Mouse (Mus musculus) forebrain, embryonic 14.5 days (tissue): ENCODE data around the gene Dmxl2. TPM values are rescaled to one million over a fixed set of nuclear protein-coding genes. Genes with fewer than 3 reads are reported as not detected.

ENCODE experiments used
- ATAC-seq: fragments of 200-750 bp; cut with Nextera tagmentation; 2 replicates; pipeline ENCODE4 v1.8.0; 2017; ENCODE audit warnings: mild to moderate bottlenecking, moderate library complexity
- DNase-seq: peaks from one replicate; pipeline ENCODE4 v3.0.0-alpha.2; 2015; ENCODE audit warnings: low spot score
- H3K27ac ChIP-seq: fragments of 300-500 bp; sonication (generic); 2 replicates; pipeline ENCODE4 v1.5.1; 2014; ENCODE audit warnings: low read depth, mild to moderate bottlenecking, control low read depth, low read length, moderate library complexity
- H3K27me3 ChIP-seq: fragments of 300-500 bp; sonication (generic); replicated peaks from 2 replicates; pipeline ENCODE4 v1.6.1; 2014; ENCODE audit warnings: low read length, control low read depth, mixed read lengths; ENCODE audit not compliant: control insufficient read depth, insufficient read depth
- H3K36me3 ChIP-seq: fragments of 300-500 bp; sonication (generic); 2 replicates; pipeline ENCODE4 v1.6.1; 2014; ENCODE audit warnings: low read length, control low read depth; ENCODE audit not compliant: control insufficient read depth, insufficient read depth
- H3K4me1 ChIP-seq: fragments of 300-500 bp; sonication (generic); 2 replicates; pipeline ENCODE4 v1.6.1; 2014; ENCODE audit warnings: antibody characterized with exemption, low read length, control low read depth; ENCODE audit not compliant: control insufficient read depth, insufficient read depth
- H3K4me2 ChIP-seq: fragments of 300-500 bp; sonication (generic); 2 replicates; pipeline ENCODE4 v1.6.1; 2014; ENCODE audit warnings: mild to moderate bottlenecking, control low read depth, low read length
- H3K4me3 ChIP-seq: fragments of 300-500 bp; sonication (generic); 2 replicates; pipeline ENCODE4 v1.5.1; 2014; ENCODE audit warnings: low read depth, low read length, control low read depth
- H3K9ac ChIP-seq: fragments of 300-500 bp; sonication (generic); 2 replicates; pipeline ENCODE4 v1.6.1; 2014; ENCODE audit warnings: mild to moderate bottlenecking, low read length, control low read depth, moderate library complexity
- H3K9me3 ChIP-seq: fragments of 300-500 bp; sonication (generic); replicated peaks from 2 replicates; pipeline ENCODE4 v1.6.1; 2016; ENCODE audit warnings: low read length, control low read depth, mixed read lengths; ENCODE audit not compliant: control insufficient read depth
- WGBS: fragments of 180-500 bp; shearing (Covaris S2); extraction: QIAGEN DNeasy Blood & Tissue Kit; methylation state at CpG from one replicate; pipeline ENCODE4 v1.1.7; 2014; 5-methylcytosine and 5-hydroxymethylcytosine counted together
- polyA plus RNA-seq: library from polyadenylated mRNA; unstranded; fragments of >200 nt; fragmentation: Nextera tagmentation; extraction: Ambion mirVana; gene quantifications from 2 replicates; pipeline ENCODE4 v1.2.1, GENCODE M21; 2014

Dmxl2 gene
- polyA plus RNA-seq, 1 experiment from 2014 or later: 39.5 TPM

DNA sequence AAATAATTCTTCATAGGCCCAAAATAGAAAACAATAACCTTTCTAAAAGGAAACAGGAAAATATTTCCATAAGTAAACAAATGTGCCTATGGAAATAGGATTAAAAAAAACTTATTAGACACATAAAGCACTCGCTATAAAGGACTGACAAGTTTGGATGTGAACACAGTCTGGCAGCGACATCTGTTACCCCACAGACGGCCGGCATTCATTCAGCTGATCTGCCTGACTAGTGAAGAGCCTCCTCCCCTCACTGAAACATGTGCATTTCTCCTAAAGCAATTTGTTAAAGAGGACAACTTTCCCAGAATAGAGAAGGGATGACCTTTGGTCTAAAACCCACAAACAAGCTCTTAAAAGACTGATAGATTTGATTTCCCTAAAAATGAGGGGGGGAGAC lies 35.6 kb upstream of the Dmxl2 start:
- Histone ChIP-seq H3K9ac (no peak overlapping the region), H3K4me3 (no peak overlapping the region), H3K4me1 (peaks cover 28% of the 10 kb centered on the region), H3K27ac (peak overlapping the region; percentile 74), H3K36me3 (no peaks in the 10 kb centered on the region), H3K27me3 (no peaks in the 10 kb centered on the region), H3K9me3 (no peaks in the 10 kb centered on the region), H3K4me2 (no peak overlapping the region)
- ATAC-seq: peak; percentile 81
- DNase-seq: peak; percentile 86
- WGBS: 20% methylated on average over 4 of the region's 4 CpGs

DNA sequence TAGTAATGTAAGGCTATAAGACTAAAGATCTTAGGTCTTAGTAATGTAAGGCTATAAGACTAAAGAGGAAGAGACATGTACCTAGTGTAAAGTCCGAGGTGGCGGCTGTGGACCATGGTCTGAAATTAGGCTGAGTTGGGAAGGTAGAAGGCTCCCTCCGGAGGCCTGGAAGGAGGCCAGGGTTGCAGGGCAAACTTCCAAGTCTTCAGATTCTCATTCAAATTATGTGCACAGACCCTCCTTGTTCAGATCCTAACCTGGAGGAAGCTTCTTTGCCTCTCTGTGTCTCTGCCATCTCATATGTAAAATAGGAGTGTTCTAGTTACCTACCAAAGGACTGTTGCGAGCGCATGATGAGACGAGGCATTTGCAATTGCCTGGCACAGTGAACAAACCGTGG lies 34.8 kb upstream of the Dmxl2 start:
- Histone ChIP-seq H3K27me3 (no peaks in the 10 kb centered on the region), H3K36me3 (no peaks in the 10 kb centered on the region), H3K27ac (peak overlapping the region; percentile 74), H3K4me1 (peaks cover 28% of the 10 kb centered on the region), H3K9me3 (no peaks in the 10 kb centered on the region), H3K9ac (no peak overlapping the region), H3K4me2 (no peak overlapping the region), H3K4me3 (no peak overlapping the region)
- DNase-seq (peak; percentile 61), ATAC-seq (peak; percentile 13; the same call in 1 of the 2 replicates)
- WGBS: 29% methylated on average over 7 of the region's 7 CpGs

DNA sequence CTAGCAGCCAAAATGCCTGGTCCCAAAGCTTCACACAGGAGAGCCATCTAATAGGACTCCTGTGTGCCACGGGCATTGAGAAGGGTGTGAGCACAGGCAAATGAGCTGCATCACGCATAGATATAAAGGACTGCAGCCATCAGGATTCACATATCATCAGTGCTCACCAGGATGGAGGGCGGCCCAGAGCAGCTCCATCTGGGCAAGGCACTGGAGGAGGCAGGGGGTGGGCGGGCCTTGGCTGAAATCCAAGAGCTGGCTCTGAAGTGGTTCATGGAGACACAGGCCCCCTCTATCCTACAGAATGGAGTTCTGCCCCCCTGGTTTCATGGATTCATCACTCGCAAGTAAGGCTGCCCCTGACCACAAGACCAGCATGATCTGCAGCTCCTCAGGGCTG lies 32.5 kb upstream of the Dmxl2 start:
- Histone ChIP-seq H3K4me1 (peaks cover 28% of the 10 kb centered on the region), H3K9me3 (no peaks in the 10 kb centered on the region), H3K4me3 (no peak overlapping the region), H3K4me2 (no peak overlapping the region), H3K27ac (peak overlapping the region; percentile 84), H3K9ac (peak overlapping the region; percentile 5; the same call in 1 of the 2 replicates), H3K27me3 (no peaks in the 10 kb centered on the region), H3K36me3 (no peaks in the 10 kb centered on the region)
- DNase-seq (peak; percentile 86), ATAC-seq (peak; percentile 87)
- WGBS: 25% methylated on average over 5 of the region's 5 CpGs

DNA sequence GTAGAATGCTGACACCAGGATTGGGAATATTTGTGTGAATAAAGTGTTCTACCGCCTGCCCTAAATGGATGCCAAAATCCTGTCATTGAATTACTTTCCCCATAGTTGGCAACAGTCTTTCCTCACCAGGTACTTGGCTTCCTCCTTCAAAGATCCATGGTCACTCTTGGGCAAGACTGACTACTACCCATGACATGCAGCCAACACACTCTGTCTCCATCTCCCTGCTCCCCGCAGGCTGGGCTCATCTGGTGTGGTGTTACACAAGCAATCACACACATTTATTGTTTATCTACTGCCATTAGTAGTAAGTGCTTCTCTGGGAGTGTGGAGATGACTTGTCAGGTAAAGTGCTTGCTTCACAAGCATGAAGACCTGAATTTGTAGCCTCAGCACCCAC lies 31.5 kb upstream of the Dmxl2 start:
- H3K4me1 ChIP-seq: peaks cover 28% of the 10 kb centered on the region
- 57% methylated on average over 2 of the region's 2 CpGs for WGBS
- H3K4me3 ChIP-seq: no peak overlapping the region
- ATAC-seq (no peak), DNase-seq (no peak)
- no peaks in the 10 kb centered on the region for H3K36me3 ChIP-seq
- no peak overlapping the region for H3K4me2 ChIP-seq
- H3K27me3 ChIP-seq: no peaks in the 10 kb centered on the region
- no peak overlapping the region for H3K9ac ChIP-seq
- H3K27ac ChIP-seq: peak overlapping the region; percentile 30; the same call in 1 of the 2 replicates
- H3K9me3 ChIP-seq: no peaks in the 10 kb centered on the region

DNA sequence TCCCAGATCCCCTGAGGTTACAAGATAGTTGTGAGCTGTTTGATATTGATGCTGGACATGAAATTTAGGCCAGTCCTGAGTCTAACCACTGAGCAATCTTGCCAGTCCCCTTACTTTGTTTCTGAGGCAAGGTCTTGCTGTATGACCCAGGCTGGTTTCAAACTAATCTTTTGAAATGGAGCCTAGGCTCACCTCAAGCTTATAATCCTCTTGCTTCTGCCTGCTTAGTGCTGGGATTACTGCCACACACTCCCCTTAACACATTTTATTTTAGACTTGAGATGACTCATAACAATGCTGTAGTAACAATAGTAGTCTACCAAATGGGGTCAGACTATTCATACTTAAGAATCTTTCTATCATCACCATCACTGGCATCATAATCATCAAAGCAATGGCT lies 30.0 kb upstream of the Dmxl2 start:
- no peak overlapping the region for H3K4me2 ChIP-seq
- no peak for DNase-seq
- H3K36me3 ChIP-seq: no peaks in the 10 kb centered on the region
- H3K9ac ChIP-seq: no peak overlapping the region
- no peaks in the 10 kb centered on the region for H3K9me3 ChIP-seq
- H3K27ac ChIP-seq: no peak overlapping the region
- no peak overlapping the region for H3K4me3 ChIP-seq
- no peaks in the 10 kb centered on the region for H3K27me3 ChIP-seq
- peaks cover 25% of the 10 kb centered on the region for H3K4me1 ChIP-seq
- ATAC-seq: no peak

DNA sequence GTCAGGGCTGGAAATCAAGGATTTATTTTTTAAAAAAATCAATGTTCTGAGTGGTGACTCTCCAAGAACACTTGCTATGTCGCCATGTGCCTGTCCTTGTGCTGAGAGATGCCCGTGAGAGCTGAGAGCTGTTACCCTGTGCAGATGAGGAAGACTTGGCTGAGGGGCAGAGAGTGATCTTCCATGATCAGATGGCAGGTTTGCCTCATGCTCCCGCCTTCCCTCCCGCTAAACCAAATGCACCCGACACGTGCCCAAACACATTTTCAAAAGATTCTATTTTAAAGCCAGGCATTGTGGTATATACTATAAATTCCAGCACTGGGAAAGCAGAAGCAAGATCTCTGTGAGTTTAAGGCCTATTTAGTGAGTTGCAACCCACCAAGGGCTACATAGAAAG lies 29.4 kb upstream of the Dmxl2 start:
- Histone ChIP-seq H3K9ac (no peak overlapping the region), H3K9me3 (no peaks in the 10 kb centered on the region), H3K4me2 (no peak overlapping the region), H3K27ac (no peak overlapping the region), H3K4me1 (peaks cover 20% of the 10 kb centered on the region), H3K36me3 (no peaks in the 10 kb centered on the region), H3K4me3 (no peak overlapping the region), H3K27me3 (no peaks in the 10 kb centered on the region)
- no peak for DNase-seq
- ATAC-seq: no peak
- WGBS: 78% methylated on average over 6 of the region's 6 CpGs

DNA sequence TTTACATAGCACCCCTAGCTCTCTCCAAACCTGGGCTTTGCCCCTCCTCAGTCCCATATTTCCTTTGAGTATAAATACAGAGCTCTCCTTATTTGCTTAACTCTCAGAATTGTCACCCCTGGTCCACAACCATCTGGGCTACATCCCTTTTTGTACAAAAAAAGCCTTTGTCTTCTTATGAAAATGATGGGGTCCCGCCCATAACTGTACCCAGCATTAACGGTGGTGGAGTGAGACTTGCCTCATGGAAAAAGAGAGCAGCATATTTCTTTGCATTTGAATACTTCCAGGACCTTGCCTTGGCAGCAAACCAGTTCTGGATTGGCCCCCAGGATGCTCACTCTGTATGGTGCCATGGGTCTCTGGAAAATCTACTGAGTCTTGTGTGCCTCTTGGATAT lies 28.5 kb upstream of the Dmxl2 start:
- H3K36me3 ChIP-seq: no peaks in the 10 kb centered on the region
- H3K4me1 ChIP-seq: peaks cover 20% of the 10 kb centered on the region
- DNase-seq (no peak), ATAC-seq (no peak)
- 56% methylated on average over 2 of the region's 2 CpGs for WGBS
- H3K4me3 ChIP-seq: no peak overlapping the region
- no peak overlapping the region for H3K9ac ChIP-seq
- H3K4me2 ChIP-seq: no peak overlapping the region
- H3K9me3 ChIP-seq: no peaks in the 10 kb centered on the region
- no peaks in the 10 kb centered on the region for H3K27me3 ChIP-seq
- H3K27ac ChIP-seq: no peak overlapping the region

DNA sequence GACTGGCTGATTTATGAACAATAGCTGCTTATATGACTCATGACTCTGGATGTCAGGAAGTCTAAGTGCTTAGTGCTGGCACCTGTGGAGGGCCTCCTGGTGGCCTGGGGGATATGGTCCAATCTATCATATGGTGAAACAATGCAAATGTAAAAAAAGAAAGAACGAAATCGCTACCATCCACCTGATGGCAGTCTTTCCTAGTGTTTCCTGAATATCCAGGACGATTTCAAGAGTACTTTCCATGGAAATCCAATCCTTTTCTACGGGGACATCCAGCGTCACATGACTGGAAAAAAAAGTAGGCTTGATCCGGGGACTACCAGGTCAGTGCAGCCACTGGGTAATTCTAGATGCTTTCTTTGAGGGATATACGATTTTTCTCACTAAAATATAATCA lies 26.3 kb upstream of the Dmxl2 start:
- 79% methylated on average over 7 of the region's 7 CpGs for WGBS
- no peak overlapping the region for H3K27ac ChIP-seq
- DNase-seq (no peak), ATAC-seq (no peak)
- H3K4me1 ChIP-seq: 0 out of 2 replicates have a peak, but pooled peaks cover 4% of the 10 kb centered on the region
- H3K9ac ChIP-seq: no peak overlapping the region
- H3K9me3 ChIP-seq: no peaks in the 10 kb centered on the region
- H3K36me3 ChIP-seq: no peaks in the 10 kb centered on the region
- no peaks in the 10 kb centered on the region for H3K27me3 ChIP-seq
- H3K4me2 ChIP-seq: no peak overlapping the region
- H3K4me3 ChIP-seq: no peak overlapping the region

DNA sequence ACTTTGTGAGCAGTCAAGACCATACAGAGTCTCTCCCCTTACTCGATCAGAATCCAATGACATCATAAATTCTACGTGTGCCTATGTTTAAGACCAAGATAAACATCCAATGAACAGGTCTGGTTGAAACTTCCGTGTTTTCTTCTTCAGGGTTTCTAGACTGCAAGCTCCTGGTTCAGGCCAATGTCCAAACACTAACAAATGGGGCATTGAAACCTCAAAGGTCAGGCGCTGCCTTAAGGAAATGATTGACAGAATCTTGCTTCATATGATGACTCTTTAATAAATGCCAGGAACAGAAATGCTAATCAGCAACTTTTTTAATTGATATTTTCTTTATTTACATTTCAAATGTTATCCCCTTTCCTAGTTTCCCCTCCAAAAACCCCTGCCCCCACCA lies 18.9 kb upstream of the Dmxl2 start:
- H3K27me3 ChIP-seq: no peaks in the 10 kb centered on the region
- no peaks in the 10 kb centered on the region for H3K4me1 ChIP-seq
- ATAC-seq (no peak), DNase-seq (no peak)
- H3K4me2 ChIP-seq: no peak overlapping the region
- H3K4me3 ChIP-seq: no peak overlapping the region
- no peak overlapping the region for H3K27ac ChIP-seq
- no peaks in the 10 kb centered on the region for H3K36me3 ChIP-seq
- no peak overlapping the region for H3K9ac ChIP-seq
- WGBS: 83% methylated on average over 4 of the region's 4 CpGs
- H3K9me3 ChIP-seq: no peaks in the 10 kb centered on the region
